Mouse (Mus musculus): ENCODE data around the gene Bhlhe41. TPM values are rescaled to one million over a fixed set of nuclear protein-coding genes. Genes with fewer than 3 reads are reported as not detected.
A peak's percentile ranks its signal among the peaks of the same experiment; 100 is the strongest.

Bhlhe41 gene
- polyA plus RNA-seq (2015; fragmentation: Nextera tagmentation; extraction: Ambion mirVana) = 1.3 and 1.6 TPM in 2 replicates

- H3K4me2 ChIP-seq (replicated peaks; ENCODE audit: low read depth) = peak within 1 kb of the TSS; percentile 93
- peak within 1 kb of the TSS; percentile 54 for H3K4me3 ChIP-seq (ENCODE audit: low read depth, low read length)
- no peaks in the 10 kb centered on the region for H3K4me1 ChIP-seq (replicated peaks; ENCODE audit: control insufficient read depth, insufficient read depth)
- WGBS = 2% methylated on average over 48 of the region's 57 CpGs
- peaks cover 6% of the 10 kb centered on the region; the same call in 1 of the 2 replicates for H3K27me3 ChIP-seq (ENCODE audit: control insufficient read depth, insufficient read depth, low read length)
- H3K36me3 ChIP-seq (ENCODE audit: control insufficient read depth, insufficient read depth, low read length) = no peaks in the 10 kb centered on the region
- DNase-seq (ENCODE audit: low spot score) (peak; percentile 73), ATAC-seq (ENCODE audit: low FRiP score, low TSS enrichment) (peak; percentile 62)
- TF ChIP-seq EP300 (optimal IDR thresholded peaks at IDR 0.05) (no peak), CTCF (IDR thresholded peaks at IDR 0.05; ENCODE audit: low read depth) (no peak)
- peak within 1 kb of the TSS; percentile 56 for H3K27ac ChIP-seq (replicated peaks)
- peak within 1 kb of the TSS; percentile 63 for H3K9ac ChIP-seq (ENCODE audit: low read length)
- H3K9me3 ChIP-seq (ENCODE audit: control insufficient read depth, low read length) = no peaks in the 10 kb centered on the region
Observed at GRCm38 (mm10) chr6:145865289-145865885, at the start of gene Bhlhe41. Gene Bhlhe41 (minus strand): TSS chr6:145865558.

- ATAC-seq (ENCODE audit: low FRiP score, low TSS enrichment) (no peak), DNase-seq (ENCODE audit: low spot score) (no peak)
- Histone ChIP-seq H3K4me2 (replicated peaks; ENCODE audit: low read depth) (no peak overlapping the region), H3K27ac (replicated peaks) (no peak overlapping the region), H3K36me3 (ENCODE audit: control insufficient read depth, insufficient read depth, low read length) (no peaks in the 10 kb centered on the region), H3K9me3 (ENCODE audit: control insufficient read depth, low read length) (no peaks in the 10 kb centered on the region), H3K9ac (ENCODE audit: low read length) (no peak overlapping the region), H3K27me3 (ENCODE audit: control insufficient read depth, insufficient read depth, low read length) (no peaks in the 10 kb centered on the region), H3K4me3 (ENCODE audit: low read depth, low read length) (no peak overlapping the region), H3K4me1 (replicated peaks; ENCODE audit: control insufficient read depth, insufficient read depth) (no peaks in the 10 kb centered on the region)
- TF ChIP-seq EP300 (optimal IDR thresholded peaks at IDR 0.05) = no peak
- TF ChIP-seq CTCF (IDR thresholded peaks at IDR 0.05; ENCODE audit: low read depth) = no peak
Observed at GRCm38 (mm10) chr6:145912232-145912631, 46.9 kb upstream of the Bhlhe41 start.

GRCm38 (mm10) chr6:145910469-145911426, 45.4 kb upstream of the Bhlhe41 start:
- Histone ChIP-seq H3K9ac (ENCODE audit: low read length) (no peak overlapping the region), H3K27me3 (ENCODE audit: control insufficient read depth, insufficient read depth, low read length) (no peaks in the 10 kb centered on the region), H3K36me3 (ENCODE audit: control insufficient read depth, insufficient read depth, low read length) (no peaks in the 10 kb centered on the region), H3K27ac (replicated peaks) (no peak overlapping the region), H3K4me2 (replicated peaks; ENCODE audit: low read depth) (no peak overlapping the region), H3K4me3 (ENCODE audit: low read depth, low read length) (no peak overlapping the region), H3K9me3 (ENCODE audit: control insufficient read depth, low read length) (no peaks in the 10 kb centered on the region), H3K4me1 (replicated peaks; ENCODE audit: control insufficient read depth, insufficient read depth) (no peaks in the 10 kb centered on the region)
- no peak for DNase-seq (ENCODE audit: low spot score)
- TF ChIP-seq CTCF (IDR thresholded peaks at IDR 0.05; ENCODE audit: low read depth) = no peak
- no peak for TF ChIP-seq EP300 (optimal IDR thresholded peaks at IDR 0.05)
- no peak for ATAC-seq (ENCODE audit: low FRiP score, low TSS enrichment)
- 71% methylated on average over 3 of the region's 3 CpGs for WGBS

GRCm38 (mm10) chr6:145909943-145910342, 44.6 kb upstream of the Bhlhe41 start:
- no peaks in the 10 kb centered on the region for H3K9me3 ChIP-seq (ENCODE audit: control insufficient read depth, low read length)
- TF ChIP-seq CTCF (IDR thresholded peaks at IDR 0.05; ENCODE audit: low read depth) (no peak), EP300 (optimal IDR thresholded peaks at IDR 0.05) (no peak)
- DNase-seq (ENCODE audit: low spot score) (no peak), ATAC-seq (ENCODE audit: low FRiP score, low TSS enrichment) (no peak)
- H3K27ac ChIP-seq (replicated peaks) = no peak overlapping the region
- no peak overlapping the region for H3K9ac ChIP-seq (ENCODE audit: low read length)
- no peaks in the 10 kb centered on the region for H3K4me1 ChIP-seq (replicated peaks; ENCODE audit: control insufficient read depth, insufficient read depth)
- no peaks in the 10 kb centered on the region for H3K27me3 ChIP-seq (ENCODE audit: control insufficient read depth, insufficient read depth, low read length)
- no peak overlapping the region for H3K4me2 ChIP-seq (replicated peaks; ENCODE audit: low read depth)
- no peak overlapping the region for H3K4me3 ChIP-seq (ENCODE audit: low read depth, low read length)
- H3K36me3 ChIP-seq (ENCODE audit: control insufficient read depth, insufficient read depth, low read length) = no peaks in the 10 kb centered on the region
- 70% methylated on average over 4 of the region's 4 CpGs for WGBS

GRCm38 (mm10) chr6:145906096-145906890, 40.9 kb upstream of the Bhlhe41 start:
- Histone ChIP-seq H3K9ac (ENCODE audit: low read length) (no peak overlapping the region), H3K4me2 (replicated peaks; ENCODE audit: low read depth) (no peak overlapping the region), H3K4me1 (replicated peaks; ENCODE audit: control insufficient read depth, insufficient read depth) (no peaks in the 10 kb centered on the region), H3K27me3 (ENCODE audit: control insufficient read depth, insufficient read depth, low read length) (no peaks in the 10 kb centered on the region), H3K4me3 (ENCODE audit: low read depth, low read length) (no peak overlapping the region), H3K36me3 (ENCODE audit: control insufficient read depth, insufficient read depth, low read length) (no peaks in the 10 kb centered on the region), H3K27ac (replicated peaks) (no peak overlapping the region), H3K9me3 (ENCODE audit: control insufficient read depth, low read length) (no peaks in the 10 kb centered on the region)
- no peak for DNase-seq (ENCODE audit: low spot score)
- TF ChIP-seq EP300 (optimal IDR thresholded peaks at IDR 0.05) (no peak), CTCF (IDR thresholded peaks at IDR 0.05; ENCODE audit: low read depth) (no peak)
- WGBS = 76% methylated on average over 7 of the region's 7 CpGs
- ATAC-seq (ENCODE audit: low FRiP score, low TSS enrichment) = no peak
